Mouse (Mus musculus): ENCODE results near the gene Tex29. TPM values are rescaled to one million over a fixed set of nuclear protein-coding genes. Genes with fewer than 3 reads are reported as not detected.

The Tex29 gene
- not detected in 2 replicates for polyA plus RNA-seq (2012; rRNA removed)

DNA sequence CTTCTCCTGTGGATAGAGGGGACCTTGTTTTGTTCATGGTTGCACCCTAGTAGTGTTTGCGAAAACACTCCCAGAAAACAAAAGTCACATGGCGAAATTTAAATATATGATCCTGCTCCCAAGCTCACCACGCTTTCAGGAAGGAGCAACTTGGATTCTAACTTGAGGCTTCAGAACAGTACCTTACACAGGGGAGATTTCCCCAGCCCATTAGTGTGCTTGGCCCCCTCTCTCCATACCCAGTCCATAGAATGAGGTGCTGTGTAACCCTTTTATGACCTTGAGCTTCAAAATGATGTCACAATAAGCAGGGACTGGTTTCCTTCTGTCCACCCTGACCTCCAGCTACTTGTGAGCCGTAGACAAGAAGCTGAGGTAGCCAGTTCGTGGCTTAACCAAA lies at the start of gene Tex29:
Gene Tex29, plus strand, starts transcription at position 301 of the 400 bp plus-strand sequence.
- H3K27ac ChIP-seq (ENCODE audit: insufficient read depth, low read length) = no peak within 1 kb of the TSS
- DNase-seq = no peak
- no peaks in the 10 kb centered on the region for H3K27me3 ChIP-seq (ENCODE audit: control insufficient read depth, insufficient read depth, low read length)
- H3K4me3 ChIP-seq (replicated peaks; ENCODE audit: insufficient read depth, low read depth, low read length) = no peak within 1 kb of the TSS
- 96% methylated on average over 5 of the region's 5 CpGs for WGBS
- no peak for TF ChIP-seq CTCF (IDR thresholded peaks at IDR 0.05; ENCODE audit: borderline replicate concordance, insufficient read depth, low read depth, low read length)
- no peak for TF ChIP-seq POLR2A (IDR thresholded peaks at IDR 0.05; ENCODE audit: borderline replicate concordance, insufficient read depth, low read length)
- H3K4me1 ChIP-seq (ENCODE audit: control insufficient read depth, insufficient read depth, low read length) = peaks cover 17% of the 10 kb centered on the region

DNA sequence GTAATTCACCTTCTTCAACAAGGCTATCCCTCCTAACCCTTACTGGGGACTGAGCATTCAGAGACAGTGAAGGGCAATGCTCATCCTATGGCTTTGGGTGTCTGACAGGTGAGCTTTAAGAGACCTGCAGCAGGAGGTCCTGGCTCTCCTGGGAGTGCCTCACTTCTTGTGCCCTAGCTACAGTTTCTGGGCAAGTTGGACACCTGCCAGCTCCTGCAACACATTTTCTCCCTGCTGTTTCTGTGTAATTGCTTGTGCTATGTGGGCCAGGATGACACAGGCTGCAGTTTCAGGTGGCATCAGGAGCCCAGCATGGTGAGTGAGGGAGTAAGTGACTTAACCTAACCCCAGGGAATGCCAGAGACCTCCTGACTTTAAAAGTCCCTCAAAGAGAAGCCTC lies 45.3 kb upstream of the Tex29 start:
- TF ChIP-seq POLR2A (IDR thresholded peaks at IDR 0.05; ENCODE audit: borderline replicate concordance, insufficient read depth, low read length) (no peak), CTCF (IDR thresholded peaks at IDR 0.05; ENCODE audit: borderline replicate concordance, insufficient read depth, low read depth, low read length) (no peak)
- Histone ChIP-seq H3K4me1 (ENCODE audit: control insufficient read depth, insufficient read depth, low read length) (peaks cover 60% of the 10 kb centered on the region), H3K27me3 (ENCODE audit: control insufficient read depth, insufficient read depth, low read length) (no peaks in the 10 kb centered on the region), H3K4me3 (replicated peaks; ENCODE audit: insufficient read depth, low read depth, low read length) (no peak overlapping the region), H3K27ac (ENCODE audit: insufficient read depth, low read length) (peak overlapping the region; percentile 90)
- peak; percentile 82 to 89 for DNase-seq

- DNase-seq = no peak
- no peak overlapping the region for H3K4me3 ChIP-seq (replicated peaks; ENCODE audit: insufficient read depth, low read depth, low read length)
- 17% methylated on average over 8 of the region's 8 CpGs for WGBS
- peaks cover 50% of the 10 kb centered on the region for H3K4me1 ChIP-seq (ENCODE audit: control insufficient read depth, insufficient read depth, low read length)
- TF ChIP-seq POLR2A (IDR thresholded peaks at IDR 0.05; ENCODE audit: borderline replicate concordance, insufficient read depth, low read length) (0 out of 2 replicates have a peak, but pooled peaks have one; percentile 9), CTCF (IDR thresholded peaks at IDR 0.05; ENCODE audit: borderline replicate concordance, insufficient read depth, low read depth, low read length) (no peak)
- peak overlapping the region; percentile 23; the same call in 1 of the 2 replicates for H3K27ac ChIP-seq (ENCODE audit: insufficient read depth, low read length)
- H3K27me3 ChIP-seq (ENCODE audit: control insufficient read depth, insufficient read depth, low read length) = no peaks in the 10 kb centered on the region
These were observed 43.1 kb upstream of the Tex29 start for GRCm38 (mm10) chr8:11797128-11797527.

- Histone ChIP-seq H3K4me3 (replicated peaks; ENCODE audit: insufficient read depth, low read depth, low read length) (no peak overlapping the region), H3K27me3 (ENCODE audit: control insufficient read depth, insufficient read depth, low read length) (no peaks in the 10 kb centered on the region), H3K27ac (ENCODE audit: insufficient read depth, low read length) (peak overlapping the region; percentile 23; the same call in 1 of the 2 replicates), H3K4me1 (ENCODE audit: control insufficient read depth, insufficient read depth, low read length) (peaks cover 45% of the 10 kb centered on the region)
- TF ChIP-seq CTCF (IDR thresholded peaks at IDR 0.05; ENCODE audit: borderline replicate concordance, insufficient read depth, low read depth, low read length) = no peak
- TF ChIP-seq POLR2A (IDR thresholded peaks at IDR 0.05; ENCODE audit: borderline replicate concordance, insufficient read depth, low read length) = no peak
- 24% methylated on average over 14 of the region's 14 CpGs for WGBS
- DNase-seq = peak in 1 of 2 experiments; percentile 66
These were observed 42.4 kb upstream of the Tex29 start for GRCm38 (mm10) chr8:11797729-11798479.

GRCm38 (mm10) chr8:11798480-11798867 lies 41.8 kb upstream of the Tex29 start:
- no peak for DNase-seq
- no peak for TF ChIP-seq CTCF (IDR thresholded peaks at IDR 0.05; ENCODE audit: borderline replicate concordance, insufficient read depth, low read depth, low read length)
- no peak for TF ChIP-seq POLR2A (IDR thresholded peaks at IDR 0.05; ENCODE audit: borderline replicate concordance, insufficient read depth, low read length)
- 55% methylated on average over 4 of the region's 4 CpGs for WGBS
- Histone ChIP-seq H3K4me3 (replicated peaks; ENCODE audit: insufficient read depth, low read depth, low read length) (no peak overlapping the region), H3K27me3 (ENCODE audit: control insufficient read depth, insufficient read depth, low read length) (no peaks in the 10 kb centered on the region), H3K4me1 (ENCODE audit: control insufficient read depth, insufficient read depth, low read length) (peaks cover 50% of the 10 kb centered on the region), H3K27ac (ENCODE audit: insufficient read depth, low read length) (no peak overlapping the region)

- no peaks in the 10 kb centered on the region for H3K27me3 ChIP-seq (ENCODE audit: control insufficient read depth, insufficient read depth, low read length)
- H3K4me3 ChIP-seq (replicated peaks; ENCODE audit: insufficient read depth, low read depth, low read length) = no peak overlapping the region
- 12% methylated on average over 3 of the region's 3 CpGs for WGBS
- peak in 1 of 2 experiments; percentile 58 for DNase-seq
- H3K27ac ChIP-seq (ENCODE audit: insufficient read depth, low read length) = no peak overlapping the region
- no peak for TF ChIP-seq POLR2A (IDR thresholded peaks at IDR 0.05; ENCODE audit: borderline replicate concordance, insufficient read depth, low read length)
- no peak for TF ChIP-seq CTCF (IDR thresholded peaks at IDR 0.05; ENCODE audit: borderline replicate concordance, insufficient read depth, low read depth, low read length)
- peaks cover 51% of the 10 kb centered on the region for H3K4me1 ChIP-seq (ENCODE audit: control insufficient read depth, insufficient read depth, low read length)
These were observed 41.2 kb upstream of the Tex29 start for GRCm38 (mm10) chr8:11799098-11799497.

DNA sequence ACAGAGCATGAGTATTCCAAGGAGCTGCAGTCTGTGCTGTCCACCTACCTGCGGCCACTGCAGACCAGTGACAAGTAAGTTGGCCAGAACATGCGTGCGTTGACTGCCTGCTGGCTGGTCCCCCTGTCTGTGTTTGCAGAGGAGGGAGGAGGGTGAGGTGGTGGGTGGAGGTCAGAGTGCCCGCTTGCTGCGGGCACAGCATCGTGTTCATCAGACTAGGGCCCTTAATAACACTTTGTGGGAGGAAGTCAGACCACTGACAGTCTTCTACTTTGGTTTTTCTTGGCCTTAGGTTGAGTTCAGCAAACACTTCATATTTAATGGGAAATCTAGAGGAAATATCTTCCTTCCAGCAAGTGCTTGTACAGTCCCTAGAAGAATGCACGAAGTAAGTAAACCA lies 39.8 kb upstream of the Tex29 start:
- 43% methylated on average over 7 of the region's 7 CpGs for WGBS
- DNase-seq = no peak

GRCm38 (mm10) chr8:11801571-11801970 lies 38.7 kb upstream of the Tex29 start:
- DNase-seq = no peak
- TF ChIP-seq POLR2A (IDR thresholded peaks at IDR 0.05; ENCODE audit: borderline replicate concordance, insufficient read depth, low read length) = no peak
- TF ChIP-seq CTCF (IDR thresholded peaks at IDR 0.05; ENCODE audit: borderline replicate concordance, insufficient read depth, low read depth, low read length) = no peak
- Histone ChIP-seq H3K4me1 (ENCODE audit: control insufficient read depth, insufficient read depth, low read length) (peaks cover 48% of the 10 kb centered on the region), H3K27ac (ENCODE audit: insufficient read depth, low read length) (no peak overlapping the region), H3K4me3 (replicated peaks; ENCODE audit: insufficient read depth, low read depth, low read length) (no peak overlapping the region), H3K27me3 (ENCODE audit: control insufficient read depth, insufficient read depth, low read length) (no peaks in the 10 kb centered on the region)
- WGBS = 55% methylated on average over 8 of the region's 8 CpGs

More for the DNA sequence above, 39.8 kb upstream of the Tex29 start:
- H3K4me3 ChIP-seq (replicated peaks; ENCODE audit: insufficient read depth, low read depth, low read length) = no peak overlapping the region
- H3K4me1 ChIP-seq (ENCODE audit: control insufficient read depth, insufficient read depth, low read length) = peaks cover 52% of the 10 kb centered on the region
- TF ChIP-seq CTCF (IDR thresholded peaks at IDR 0.05; ENCODE audit: borderline replicate concordance, insufficient read depth, low read depth, low read length) (no peak), POLR2A (IDR thresholded peaks at IDR 0.05; ENCODE audit: borderline replicate concordance, insufficient read depth, low read length) (no peak)
- no peaks in the 10 kb centered on the region for H3K27me3 ChIP-seq (ENCODE audit: control insufficient read depth, insufficient read depth, low read length)
- H3K27ac ChIP-seq (ENCODE audit: insufficient read depth, low read length) = no peak overlapping the region

Data from cerebellum, adult 2 months (tissue).